Mouse (Mus musculus): ENCODE measurements around the gene Mccc2.
"Not testable (repeated sequence)": the region's sequence is repeated elsewhere in the genome, so short reads cannot be mapped to it uniquely, and the experiment has no call there.

Mccc2 gene

GRCm38 (mm10) chr13:100014906-100015895, at the start of gene Mccc2:
Gene Mccc2 (minus strand): TSS chr13:100015639.
- peak; percentile 85 for DNase-seq (ENCODE audit: low spot score)

DNA sequence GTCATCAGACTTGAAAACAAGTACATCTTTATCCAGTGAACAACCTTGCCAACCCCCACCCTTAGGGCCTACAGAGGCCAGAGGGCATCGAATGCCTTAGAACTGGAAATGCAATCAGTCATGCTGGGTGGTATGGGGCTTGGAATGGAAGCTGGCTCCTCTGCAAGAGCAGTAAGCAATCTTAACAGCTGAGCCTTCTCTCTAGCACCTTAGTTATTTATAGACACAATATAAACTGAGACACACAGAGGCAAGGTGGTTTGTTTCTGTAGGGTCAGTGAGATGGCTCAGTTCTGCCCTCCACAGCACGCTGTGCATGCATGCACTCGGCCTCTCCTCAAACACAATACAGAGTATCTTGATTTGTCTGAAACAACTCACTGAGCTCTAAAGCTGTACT, 48.5 kb upstream of the Mccc2 start:
- DNase-seq (ENCODE audit: low spot score) = no peak

- not testable (repeated sequence) for DNase-seq (ENCODE audit: low spot score)
Measured at GRCm38 (mm10) chr13:100057738-100058137, 42.3 kb upstream of the Mccc2 start.

DNA sequence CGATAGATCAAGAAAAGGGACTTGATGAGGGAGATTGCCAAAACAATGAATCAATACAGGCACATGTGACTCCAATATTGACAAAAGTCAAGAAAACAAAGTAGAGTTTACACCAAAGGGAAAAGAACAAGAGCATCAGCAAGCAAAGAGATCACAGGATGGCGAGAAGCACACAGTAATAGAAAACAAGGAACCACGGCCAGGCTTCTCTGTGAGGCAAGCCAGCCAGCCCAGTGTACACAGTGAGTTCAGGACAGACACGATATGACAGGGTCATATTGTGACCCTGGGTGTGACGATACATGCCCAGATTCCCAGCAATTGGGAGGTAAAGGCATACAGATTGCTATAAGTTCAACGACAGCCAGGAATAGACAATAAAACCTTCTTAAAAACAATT, 10.6 kb upstream of the Mccc2 start:
- no peak for DNase-seq (ENCODE audit: low spot score)

DNA sequence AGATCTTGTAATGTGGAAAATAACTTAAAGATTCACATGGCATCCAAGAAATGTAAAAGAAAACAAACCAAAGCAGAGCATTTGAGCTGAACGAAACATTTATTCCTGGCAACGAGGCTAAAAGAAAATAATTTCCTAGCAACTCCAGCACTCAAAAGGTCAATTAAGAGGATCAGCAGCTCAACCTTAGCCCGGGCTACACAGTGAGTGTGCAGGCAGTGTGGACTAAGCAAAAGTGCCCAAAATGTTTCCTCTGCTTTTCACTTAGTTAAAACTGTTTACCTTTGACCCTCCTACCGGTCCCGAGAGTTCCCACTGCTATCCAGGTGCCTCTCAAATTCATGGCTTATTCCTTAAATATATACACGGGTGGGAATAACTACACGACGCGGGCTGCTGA, 1.5 kb upstream of the Mccc2 start:
- DNase-seq (ENCODE audit: low spot score) = no peak

DNA sequence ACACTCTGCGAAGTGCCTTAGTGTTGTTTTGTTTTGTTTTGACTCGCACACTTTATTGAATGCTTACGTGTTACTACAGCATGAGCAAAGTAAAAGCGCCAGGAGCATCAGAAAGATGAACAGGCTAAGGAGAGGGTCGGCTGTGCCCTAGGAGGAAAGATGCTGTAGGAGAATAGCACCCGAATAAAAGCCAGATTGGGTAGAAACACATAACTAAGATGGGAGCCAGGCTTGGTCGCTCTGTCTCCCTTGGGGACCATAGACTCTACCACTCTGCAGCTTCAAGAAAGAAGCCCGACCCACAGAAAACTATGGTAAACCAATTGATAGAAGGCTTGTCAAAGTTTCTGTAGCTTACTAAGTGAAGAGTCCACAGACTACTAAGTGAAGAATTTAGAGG, 498 bp upstream of the Mccc2 start:
- DNase-seq (ENCODE audit: low spot score) = peak; percentile 14

- DNase-seq (ENCODE audit: low spot score) = no peak
Measured at GRCm38 (mm10) chr13:100005911-100006496, 9.4 kb downstream of the Mccc2 start.

DNA sequence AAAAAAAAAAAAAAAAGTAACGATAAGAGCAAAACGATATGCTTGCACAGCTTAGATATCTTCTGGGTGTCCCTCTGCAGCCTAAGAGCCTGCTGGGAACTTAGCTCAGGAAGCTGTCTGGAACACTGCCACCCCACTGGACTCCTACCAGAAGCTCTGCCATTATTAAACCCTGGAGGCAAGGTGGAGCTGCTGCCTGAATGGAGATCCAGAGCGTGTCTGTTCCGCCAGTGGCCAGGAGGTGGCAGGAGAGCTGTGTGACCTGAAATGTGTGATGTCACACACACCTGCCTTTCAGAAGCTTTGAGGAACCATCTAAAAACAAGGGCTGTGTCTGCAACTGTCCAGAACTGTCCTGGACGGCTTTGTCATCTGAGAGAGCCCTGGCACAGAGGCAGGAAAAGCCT, 13.6 kb downstream of the Mccc2 start:
- DNase-seq (ENCODE audit: low spot score) = peak; percentile 63

DNA sequence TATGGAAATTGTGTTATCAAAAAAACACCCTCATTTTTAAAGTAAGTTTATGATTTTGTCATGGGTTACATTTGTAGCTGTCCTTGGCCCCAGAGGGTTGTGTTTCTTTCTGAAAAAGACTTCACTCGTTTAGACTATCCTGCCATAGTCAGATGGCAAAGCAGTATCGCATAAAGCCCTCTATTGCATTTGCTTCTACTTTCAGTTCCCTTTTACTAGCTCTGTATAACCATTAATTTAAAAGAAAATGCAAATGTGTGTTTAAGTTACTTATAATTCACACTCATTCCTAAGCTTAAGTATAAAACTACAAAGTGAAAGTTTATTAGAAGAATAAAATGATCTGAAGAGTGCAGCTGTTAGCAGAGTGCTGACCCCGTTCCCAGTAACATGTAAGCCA, 16.4 kb downstream of the Mccc2 start:
- no peak for DNase-seq (ENCODE audit: low spot score)

DNA sequence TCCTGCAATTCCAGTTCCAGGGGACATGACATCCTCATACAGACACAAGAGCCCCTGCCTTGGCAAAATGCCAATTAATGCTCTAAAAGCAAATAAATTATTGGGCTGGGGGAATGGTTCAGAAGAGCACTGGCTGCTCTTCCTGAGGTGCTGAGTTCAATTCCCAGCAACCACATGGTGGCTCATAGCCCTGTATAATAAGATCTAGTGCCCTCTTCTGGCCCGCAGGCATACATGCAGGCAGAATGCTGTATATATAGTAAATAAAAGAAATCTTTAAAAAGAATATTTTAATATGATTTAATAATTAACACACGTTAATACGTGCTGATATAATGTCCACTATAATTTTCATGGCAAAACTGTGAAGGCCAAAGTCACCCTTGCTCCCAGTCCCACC, 17.3 kb downstream of the Mccc2 start:
- no peak for DNase-seq (ENCODE audit: low spot score)

DNA sequence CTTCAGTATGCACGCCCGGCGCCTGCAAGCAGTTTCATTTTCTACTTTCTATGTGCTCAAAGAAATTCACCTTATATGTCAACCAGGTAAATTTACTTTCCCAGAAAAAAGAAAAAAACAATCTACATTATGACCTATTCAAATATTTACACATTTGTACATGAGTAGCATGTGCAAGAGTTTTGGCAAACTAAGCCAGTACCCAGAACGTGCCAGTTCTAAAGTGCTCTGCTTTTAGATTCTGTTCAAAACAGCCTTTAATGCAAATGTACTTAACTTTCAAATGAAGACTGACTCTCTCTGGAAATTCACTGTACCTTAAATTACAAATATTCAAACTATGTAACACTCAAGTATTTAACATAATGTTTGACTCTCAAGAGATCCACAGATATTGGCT, 25.8 kb downstream of the Mccc2 start:
- DNase-seq (ENCODE audit: low spot score) = no peak

DNA sequence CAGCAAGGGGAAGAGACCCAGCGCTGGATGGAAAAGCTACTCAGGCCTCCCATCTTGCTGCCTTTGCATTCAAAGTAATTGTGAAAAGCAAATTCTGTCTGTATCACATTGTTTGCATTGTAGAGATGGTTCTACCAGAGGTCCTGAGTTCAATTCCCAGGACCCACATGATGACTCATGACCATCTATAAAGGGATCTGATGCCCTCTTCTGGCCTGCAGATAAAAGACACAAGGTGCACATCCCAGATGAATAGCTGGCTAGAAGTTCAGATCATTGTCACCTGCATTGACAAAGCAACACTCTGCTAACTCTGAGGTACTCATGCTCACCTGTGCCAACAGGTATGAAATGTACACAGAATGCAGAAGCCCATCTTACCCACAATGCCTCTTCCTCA, 32.1 kb downstream of the Mccc2 start:
- no peak for DNase-seq (ENCODE audit: low spot score)

DNA sequence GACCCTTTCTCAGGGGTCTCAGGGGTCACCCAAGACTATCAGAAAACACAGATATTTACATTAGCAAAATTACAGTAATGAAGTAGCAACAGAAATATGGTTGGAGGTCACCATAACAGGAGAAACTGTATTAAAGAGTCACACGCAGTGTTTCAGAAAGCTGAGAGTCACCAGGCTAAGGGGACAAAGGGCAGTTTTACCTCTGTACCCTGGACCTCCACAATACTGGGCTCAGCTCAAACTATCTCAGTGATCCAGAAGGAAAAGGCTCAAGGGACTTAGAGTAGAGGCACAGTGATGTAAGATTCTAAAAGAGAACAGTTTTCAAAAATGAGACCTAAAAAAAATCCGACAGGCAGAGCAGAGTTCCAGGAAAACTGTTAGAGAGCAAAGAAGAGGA, 36.0 kb downstream of the Mccc2 start:
- DNase-seq (ENCODE audit: low spot score) = no peak

DNA sequence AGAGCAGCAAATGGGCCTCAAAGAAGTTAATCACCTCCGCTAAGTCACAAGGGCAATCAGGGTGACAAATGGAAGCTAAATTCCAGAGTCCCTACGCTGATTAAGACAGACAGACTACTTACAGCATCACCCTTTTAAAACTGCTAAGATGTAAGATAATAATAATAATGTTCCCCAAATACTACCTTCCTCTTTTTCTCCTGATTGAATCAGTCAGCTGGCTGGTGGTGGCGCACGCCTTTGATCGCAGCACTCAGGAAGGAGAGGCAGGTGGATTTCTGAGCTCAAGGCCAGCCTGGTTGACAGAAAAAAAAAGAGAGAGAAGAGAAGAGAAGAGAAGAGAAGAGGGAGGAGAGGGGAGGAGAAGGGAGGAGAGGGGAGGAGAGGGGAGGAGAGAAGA, 45.4 kb downstream of the Mccc2 start:
- no peak for DNase-seq (ENCODE audit: low spot score)

GRCm38 (mm10) chr13:99967013-99967678, 48.3 kb downstream of the Mccc2 start:
- no peak for DNase-seq (ENCODE audit: low spot score)

GRCm38 (mm10) chr13:99963814-99964213, 51.6 kb downstream of the Mccc2 start:
- DNase-seq (ENCODE audit: low spot score) = no peak

DNA sequence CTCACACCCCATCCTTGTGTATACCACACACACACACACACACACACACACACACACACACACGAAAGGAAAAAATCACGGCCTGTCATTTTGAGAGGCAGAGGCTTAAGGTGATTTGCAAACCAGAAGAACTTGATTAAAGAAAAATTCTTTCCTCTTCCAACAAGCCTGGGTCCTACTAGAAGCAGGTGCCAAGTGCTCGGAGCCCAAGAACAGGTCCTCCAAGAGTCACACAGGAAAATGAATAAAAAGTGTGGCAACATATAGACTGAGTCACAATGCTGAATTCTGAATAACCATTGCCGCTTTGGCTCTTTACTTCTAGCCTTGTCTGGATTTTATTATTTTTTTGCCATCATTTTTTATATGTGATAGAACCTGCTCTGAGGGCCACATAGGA, 53.8 kb downstream of the Mccc2 start:
- DNase-seq (ENCODE audit: low spot score) = no peak

GRCm38 (mm10) chr13:99955591-99955944, 59.9 kb downstream of the Mccc2 start:
- DNase-seq (ENCODE audit: low spot score) = no peak

- no peak for DNase-seq (ENCODE audit: low spot score)
Measured at GRCm38 (mm10) chr13:99954902-99955590, 60.4 kb downstream of the Mccc2 start.

- no peak for DNase-seq (ENCODE audit: low spot score)
Measured at GRCm38 (mm10) chr13:99947417-99947816, 68.0 kb downstream of the Mccc2 start.

DNA sequence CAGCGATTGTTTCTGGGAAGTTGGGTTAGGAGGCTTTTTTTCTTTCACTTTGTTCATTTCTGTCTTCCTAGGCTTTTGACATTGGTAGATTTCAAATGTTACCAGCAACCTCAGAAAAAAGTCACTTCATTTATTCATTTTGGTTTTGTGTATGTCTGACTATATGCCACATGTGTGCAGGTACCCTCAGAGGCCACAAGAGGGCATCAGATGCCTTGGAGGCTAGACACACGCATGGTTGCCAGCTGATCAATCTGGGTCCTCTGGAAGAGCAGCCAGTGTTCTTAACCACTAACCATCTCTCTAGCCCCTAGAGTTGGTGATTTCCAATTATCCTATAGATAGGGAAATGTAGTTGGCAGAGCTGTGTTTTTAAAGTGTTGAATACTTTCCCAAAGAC, 71.9 kb downstream of the Mccc2 start:
- DNase-seq (ENCODE audit: low spot score) = no peak

DNA sequence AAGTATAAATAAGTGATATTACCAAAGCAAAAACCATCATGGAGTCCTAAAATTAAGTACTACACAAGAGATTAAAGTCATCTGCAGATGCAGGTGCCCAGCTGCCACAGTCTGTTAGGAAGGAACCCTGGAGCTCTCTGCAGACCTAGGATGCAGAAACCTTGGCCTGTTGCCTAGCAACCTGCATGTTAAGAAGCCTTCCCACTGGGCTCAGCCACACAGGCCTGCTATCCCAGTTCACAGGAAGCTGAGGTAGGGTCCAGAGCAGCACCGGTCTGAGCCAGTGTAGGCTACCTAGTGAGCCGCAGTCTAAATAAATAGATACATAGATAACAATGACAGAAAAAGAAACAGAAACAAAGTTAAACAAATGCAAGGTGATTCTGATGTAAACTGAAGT, 74.8 kb downstream of the Mccc2 start:
- DNase-seq (ENCODE audit: low spot score) = no peak

DNA sequence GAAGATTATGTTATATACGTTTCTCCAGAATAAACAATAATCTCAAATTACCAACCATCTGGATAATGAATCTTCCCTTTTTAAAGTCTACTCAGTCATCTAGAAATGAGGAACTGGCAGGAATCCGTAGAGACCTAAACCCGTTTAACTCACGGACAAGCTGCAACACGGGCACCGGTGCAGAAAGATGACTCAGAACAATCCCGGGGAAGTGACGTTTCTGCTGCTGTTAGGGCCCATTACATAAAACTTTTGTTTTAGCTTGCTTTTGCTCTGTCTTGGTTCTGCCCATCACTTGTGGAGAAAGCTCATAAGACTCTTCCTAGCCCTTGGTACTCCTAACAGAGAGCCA, 76.1 kb downstream of the Mccc2 start:
- no peak for DNase-seq (ENCODE audit: low spot score)
